ENCODE assay signal across 10 mouse cellular contexts in genomic region chr7:3291764-3292163, GRCm38 (mm10). TPM values are rescaled to one million over a fixed set of nuclear protein-coding genes. Genes with fewer than 3 reads are reported as not detected.
DNase-seq lines count a peak whose midpoint lies in the region; ATAC-seq and TF ChIP-seq lines count a peak whose summit lies in the region.
"Had no signal": no experiment of that assay in that cellular context is flagged by ENCODE, and none has a peak within 500 bp of the region (broad histone marks: within the 10 kb centered on the region; RNA-seq: fewer than 3 reads in every experiment).

No protein-coding gene starts in this region.

- H3K36me3 ChIP-seq in kidney, embryonic 16.5 days (ENCODE audit: insufficient read depth, low read length) = peaks cover 12% of the 10 kb centered on the region
- H3K36me3 ChIP-seq in ES-E14 (ENCODE audit: control insufficient read depth, insufficient read depth, low read length, poor library complexity, severe bottlenecking) = peaks cover 8% of the 10 kb centered on the region
- peaks cover 20% of the 10 kb centered on the region for H3K36me3 ChIP-seq in embryonic facial prominence, embryonic 15.5 days
- H3K36me3 ChIP-seq in liver, embryonic 15.5 days (replicated peaks) = peaks cover 8% of the 10 kb centered on the region

- in situ Hi-C loops in ES-E14 (cut with MboI; ENCODE audit: low sequenced_read_pairs in 2 of 2, unreplicated experiment in 2 of 2) = no loop called here

- no peak for ATAC-seq in kidney, embryonic 16.5 days (ENCODE audit: low FRiP score, low TSS enrichment)
- no peak for ATAC-seq in embryonic facial prominence, embryonic 15.5 days (ENCODE audit: insufficient number of reproducible peaks, low FRiP score, low TSS enrichment, low read depth)
- ATAC-seq in liver, embryonic 15.5 days (ENCODE audit: insufficient read depth) = no peak

- DNase-seq in kidney, adult 11 months = no peak
- DNase-seq in ES-E14 (ENCODE audit: low read depth, low spot score) = no peak
- DNase-seq in embryo, embryonic 11 days = no peak
- DNase-seq in layer of hippocampus, postnatal 10 days (ENCODE audit: low spot score in 2 of 2) = no peak
- no peak for DNase-seq in spleen, postnatal 4 days (ENCODE audit: low spot score in 2 of 2)
- DNase-seq: cerebellum, adult 18-20 months; right cerebral cortex, adult 18-20 months had no signal

- WGBS in kidney, embryonic 16.5 days = 69% methylated on average over 3 of the region's 3 CpGs
- 66% methylated on average over 3 of the region's 3 CpGs for whole genome bisulfite sequencing in embryonic facial prominence, embryonic 15.5 days
- WGBS in liver, embryonic 15.5 days (ENCODE audit: insufficient replicate concordance) = 60% methylated on average over 3 of the region's 3 CpGs

- H3K4me1 ChIP-seq in kidney, embryonic 16.5 days (ENCODE audit: insufficient read depth, low read length) = peaks cover 24% of the 10 kb centered on the region
- H3K4me1 ChIP-seq in ES-E14 (ENCODE audit: control insufficient read depth in 2 of 2, insufficient read depth in 2 of 2, low read length in 2 of 2, poor library complexity in 1 of 2) = peaks cover 2 to 11% of the 10 kb centered on the region in 2 experiments; a peak in 2 of 4 replicates
- peaks cover 30% of the 10 kb centered on the region for H3K4me1 ChIP-seq in embryonic facial prominence, embryonic 15.5 days
- peaks cover 41% of the 10 kb centered on the region for H3K4me1 ChIP-seq in liver, embryonic 15.5 days (replicated peaks)

- H3K4me3 ChIP-seq in kidney, embryonic 16.5 days (ENCODE audit: low read length) = peak overlapping the region; percentile 52
- peak overlapping the region; percentile 59 to 68 for H3K4me3 ChIP-seq in ES-E14 (ENCODE audit: insufficient read depth in 1 of 2, low read depth in 1 of 2, low read length in 2 of 2, poor library complexity in 1 of 2, severe bottlenecking in 1 of 2)
- peak overlapping the region; percentile 50 for H3K4me3 ChIP-seq in embryonic facial prominence, embryonic 15.5 days (replicated peaks)
- peak overlapping the region; percentile 50 for H3K4me3 ChIP-seq in liver, embryonic 15.5 days (replicated peaks)

- H3K27me3 ChIP-seq in kidney, embryonic 16.5 days (ENCODE audit: insufficient read depth, low read length) = no peaks in the 10 kb centered on the region
- H3K27me3 ChIP-seq in embryonic facial prominence, embryonic 15.5 days = no peaks in the 10 kb centered on the region
- no peaks in the 10 kb centered on the region for H3K27me3 ChIP-seq in liver, embryonic 15.5 days

- H3K9ac ChIP-seq in kidney, embryonic 16.5 days (replicated peaks; ENCODE audit: low read length) = peak overlapping the region; percentile 62
- peak overlapping the region; percentile 65 for H3K9ac ChIP-seq in ES-E14 (ENCODE audit: insufficient read depth, low read depth, low read length, poor library complexity, severe bottlenecking)
- H3K9ac ChIP-seq in embryonic facial prominence, embryonic 15.5 days = no peak overlapping the region
- H3K9ac ChIP-seq in liver, embryonic 15.5 days = no peak overlapping the region

- H3K9me3 ChIP-seq in kidney, embryonic 16.5 days (ENCODE audit: low read length) = no peaks in the 10 kb centered on the region
- H3K9me3 ChIP-seq in ES-E14 (ENCODE audit: control insufficient read depth, insufficient read depth, low read depth, low read length) = no peaks in the 10 kb centered on the region
- H3K9me3 ChIP-seq in embryonic facial prominence, embryonic 15.5 days (replicated peaks) = no peaks in the 10 kb centered on the region
- H3K9me3 ChIP-seq in liver, embryonic 15.5 days (replicated peaks) = no peaks in the 10 kb centered on the region

- peak overlapping the region; percentile 80 for H3K27ac ChIP-seq in kidney, embryonic 16.5 days (ENCODE audit: low read length)
- peak overlapping the region; percentile 92 for H3K27ac ChIP-seq in ES-E14 (ENCODE audit: insufficient read depth, low read depth, low read length, poor library complexity, severe bottlenecking)
- peak overlapping the region; percentile 92 for H3K27ac ChIP-seq in embryonic facial prominence, embryonic 15.5 days (replicated peaks)
- H3K27ac ChIP-seq in liver, embryonic 15.5 days (replicated peaks) = peak overlapping the region; percentile 45

- peak overlapping the region; percentile 77 for H3K4me2 ChIP-seq in kidney, embryonic 16.5 days (replicated peaks; ENCODE audit: low read depth, low read length)
- H3K4me2 ChIP-seq in embryonic facial prominence, embryonic 15.5 days (replicated peaks) = peak overlapping the region; percentile 72
- H3K4me2 ChIP-seq in liver, embryonic 15.5 days = peak overlapping the region; percentile 67

TF ChIP-seq in ES-E14, 5 proteins besides CTCF, POLR2A, EP300 and RAD21:
- TF ChIP-seq CHD2 (IDR thresholded peaks at IDR 0.05; ENCODE audit: low read depth, low read length) = no peak

RNA-seq across cellular contexts. Expression of gene Prkcg, which starts 2.8 kb away (rescaled TPM):
- polyA plus RNA-seq in kidney, embryonic 16.5 days (2015; fragmentation: Nextera tagmentation; extraction: Ambion mirVana) = 0.14 and 0.23 TPM in 2 replicates
- 6.6 and 7.3 TPM in 2 replicates for total RNA-seq in ES-E14 (2012; rRNA removed)
- polyA plus RNA-seq in embryonic facial prominence, embryonic 15.5 days (2015; fragmentation: Nextera tagmentation; extraction: Ambion mirVana) = 0.13 and 0.28 TPM in 2 replicates
- polyA plus RNA-seq in liver, embryonic 15.5 days (2015; fragmentation: Nextera tagmentation; extraction: Ambion mirVana) = 0.05 TPM in 1 of 2 replicates, not detected in the other
- total RNA-seq in layer of hippocampus, postnatal 10 days (2021) = 100 to 1,000 TPM; 448 to 472 TPM

RNA-seq across cellular contexts. Expression of gene Myadm, which starts 2.9 kb away (rescaled TPM):
- polyA plus RNA-seq in kidney, embryonic 16.5 days (2015; fragmentation: Nextera tagmentation; extraction: Ambion mirVana) = 95.0 and 108 TPM in 2 replicates
- 80.8 and 84.1 TPM in 2 replicates for total RNA-seq in ES-E14 (2012; rRNA removed)
- polyA plus RNA-seq in embryonic facial prominence, embryonic 15.5 days (2015; fragmentation: Nextera tagmentation; extraction: Ambion mirVana) = 105 and 107 TPM in 2 replicates
- polyA plus RNA-seq in liver, embryonic 15.5 days (2015; fragmentation: Nextera tagmentation; extraction: Ambion mirVana) = 31.5 and 41.0 TPM in 2 replicates
- total RNA-seq in layer of hippocampus, postnatal 10 days (2021) = 10 to 100 TPM; 89.7 to 91.6 TPM

RNA-seq across cellular contexts. Expression of gene Cacng7, which starts 41.0 kb away (rescaled TPM):
- polyA plus RNA-seq in kidney, embryonic 16.5 days (2015; fragmentation: Nextera tagmentation; extraction: Ambion mirVana) = 0.81 and 0.92 TPM in 2 replicates
- total RNA-seq in ES-E14 (2012; rRNA removed) = 14.4 and 16.0 TPM in 2 replicates
- polyA plus RNA-seq in embryonic facial prominence, embryonic 15.5 days (2015; fragmentation: Nextera tagmentation; extraction: Ambion mirVana) = 2.0 and 3.1 TPM in 2 replicates
- polyA plus RNA-seq in liver, embryonic 15.5 days (2015; fragmentation: Nextera tagmentation; extraction: Ambion mirVana) = 0.03 TPM in 1 of 2 replicates, not detected in the other
- 100 to 1,000 TPM; 114 to 119 TPM for total RNA-seq in layer of hippocampus, postnatal 10 days (2021)

RNA-seq across cellular contexts. Expression of gene Nlrp12, which starts 42.2 kb away (rescaled TPM):
- not detected in 2 replicates for polyA plus RNA-seq in kidney, embryonic 16.5 days (2015; fragmentation: Nextera tagmentation; extraction: Ambion mirVana)
- total RNA-seq in ES-E14 (2012; rRNA removed) = 3.7 and 8.0 TPM in 2 replicates
- not detected in 2 replicates for polyA plus RNA-seq in embryonic facial prominence, embryonic 15.5 days (2015; fragmentation: Nextera tagmentation; extraction: Ambion mirVana)
- polyA plus RNA-seq in liver, embryonic 15.5 days (2015; fragmentation: Nextera tagmentation; extraction: Ambion mirVana) = 0.33 and 0.35 TPM in 2 replicates
- total RNA-seq in layer of hippocampus, postnatal 10 days (2021) = under 1 TPM; 0.11 to 0.18 TPM

Comparison
In these comparisons a context has a peak if more than half of its experiments do, and no peak if none do; other contexts are left out.
1. H3K9ac ChIP-seq: peak in kidney, embryonic 16.5 days (single experiment) and ES-E14 (single experiment); none in embryonic facial prominence, embryonic 15.5 days (single experiment) and liver, embryonic 15.5 days (single experiment).
2. Peak in every context shown above with its lines, with median percentiles within 50 percentile points of each other: H3K27ac ChIP-seq, H3K4me2 ChIP-seq and H3K4me3 ChIP-seq.